Mouse (Mus musculus) neural tube, embryonic 11.5 days (tissue): ENCODE measurements at regions not wholly inside any gene's neighbourhood (a gene's known extent, or its start where the extent isn't known, plus 50 kb on each side); places are given as distances from the start of the nearest gene placed in this dataset.

Experiments used
- ATAC-seq: fragments of 200-750 bp; cut with Nextera tagmentation; 2 replicates; pipeline ENCODE4 v1.8.0; 2017; ENCODE audit warnings: moderate number of reproducible peaks, mild to moderate bottlenecking, moderate TSS enrichment, moderate library complexity; ENCODE audit not compliant: insufficient read depth, low FRiP score, low TSS enrichment
- DNase-seq: peaks from one replicate; pipeline ENCODE4 v3.0.0-alpha.2; 2015; ENCODE audit warnings: low spot score
- H3K27ac ChIP-seq: fragments of 300-500 bp; sonication (generic); 2 replicates; pipeline ENCODE4 v1.5.1; 2014; ENCODE audit warnings: low read depth, mild to moderate bottlenecking, low read length
- H3K27me3 ChIP-seq: fragments of 300-500 bp; sonication (generic); 2 replicates; pipeline ENCODE4 v1.6.1; 2014; ENCODE audit warnings: mild to moderate bottlenecking, low read length, mixed read lengths; ENCODE audit not compliant: control insufficient read depth, insufficient read depth
- H3K36me3 ChIP-seq: fragments of 300-500 bp; sonication (generic); 2 replicates; pipeline ENCODE4 v1.6.1; 2014; ENCODE audit warnings: mild to moderate bottlenecking, low read length, moderate library complexity, mixed read lengths; ENCODE audit not compliant: control insufficient read depth, insufficient read depth
- H3K4me1 ChIP-seq: fragments of 300-500 bp; sonication (generic); 2 replicates; pipeline ENCODE4 v1.6.1; 2014; ENCODE audit warnings: low read length, mixed read lengths; ENCODE audit not compliant: control insufficient read depth, insufficient read depth
- H3K4me2 ChIP-seq: fragments of 300-500 bp; sonication (generic); 2 replicates; pipeline ENCODE4 v1.6.1; 2014; ENCODE audit warnings: low read depth, mild to moderate bottlenecking, moderate library complexity
- H3K4me3 ChIP-seq: fragments of 300-500 bp; sonication (generic); 2 replicates; pipeline ENCODE4 v1.5.1; 2014; ENCODE audit warnings: low read depth, low read length
- H3K9ac ChIP-seq: fragments of 300-500 bp; sonication (generic); 2 replicates; pipeline ENCODE4 v1.6.1; 2014; ENCODE audit warnings: mild to moderate bottlenecking, low read length
- H3K9me3 ChIP-seq: fragments of 300-500 bp; sonication (generic); 2 replicates; pipeline ENCODE4 v1.6.1; 2016; ENCODE audit warnings: low read length; ENCODE audit not compliant: control insufficient read depth
- WGBS: fragments of 180-500 bp; shearing (Covaris S2); extraction: QIAGEN DNeasy Blood & Tissue Kit; methylation state at CpG from one replicate; pipeline ENCODE4 v1.1.7; 2014; 5-methylcytosine and 5-hydroxymethylcytosine counted together

- H3K4me2 ChIP-seq, result no peak overlapping the region
- ATAC-seq (no peak), DNase-seq (no peak)
- no peaks in the 10 kb centered on the region for H3K36me3 ChIP-seq
- no peaks in the 10 kb centered on the region for H3K9me3 ChIP-seq
- 86% methylated on average over 1 of the region's 1 CpGs for WGBS
- H3K4me1 ChIP-seq, result no peaks in the 10 kb centered on the region
- H3K27ac ChIP-seq, result no peak overlapping the region
- H3K4me3 ChIP-seq, result no peak overlapping the region
- no peaks in the 10 kb centered on the region for H3K27me3 ChIP-seq
- H3K9ac ChIP-seq, result no peak overlapping the region
These were observed 594.4 kb downstream of the Ofcc1 start for GRCm38 (mm10) chr13:39766897-39767296.
